Mouse (Mus musculus) small intestine, adult 2 months (tissue): ENCODE results near the gene N4bp3.

Experiments
- CTCF ChIP-seq: fragments of 200-500 bp; IDR thresholded peaks from 2 replicates; pipeline ENCODE4 v1.5.1; 2012; ENCODE audit warnings: low read depth, mild to moderate bottlenecking, control low read depth, inconsistent platforms, low read length, moderate library complexity, mixed read lengths; ENCODE audit not compliant: insufficient replicate concordance, insufficient read length; ENCODE audit errors: extremely low read depth
- POLR2A ChIP-seq: fragments of 200-500 bp; IDR thresholded peaks from 2 replicates; pipeline ENCODE4 v1.6.1; 2012; ENCODE audit warnings: low read depth, mild to moderate bottlenecking, control low read depth, inconsistent platforms, low read length, moderate library complexity

GRCm38 (mm10) chr11:51605602-51606446 is 44.8 kb downstream of the N4bp3 start:
- no peak for TF ChIP-seq CTCF
- TF ChIP-seq POLR2A, result peak; percentile 72
